Mouse (Mus musculus): ENCODE data around the gene Sorcs2. TPM values are rescaled to one million over a fixed set of nuclear protein-coding genes. Genes with fewer than 3 reads are reported as not detected.

The Sorcs2 gene
- polyA plus RNA-seq (2014; fragmentation: Nextera tagmentation; extraction: Ambion mirVana) = 5.1 and 6.6 TPM in 2 replicates

DNA sequence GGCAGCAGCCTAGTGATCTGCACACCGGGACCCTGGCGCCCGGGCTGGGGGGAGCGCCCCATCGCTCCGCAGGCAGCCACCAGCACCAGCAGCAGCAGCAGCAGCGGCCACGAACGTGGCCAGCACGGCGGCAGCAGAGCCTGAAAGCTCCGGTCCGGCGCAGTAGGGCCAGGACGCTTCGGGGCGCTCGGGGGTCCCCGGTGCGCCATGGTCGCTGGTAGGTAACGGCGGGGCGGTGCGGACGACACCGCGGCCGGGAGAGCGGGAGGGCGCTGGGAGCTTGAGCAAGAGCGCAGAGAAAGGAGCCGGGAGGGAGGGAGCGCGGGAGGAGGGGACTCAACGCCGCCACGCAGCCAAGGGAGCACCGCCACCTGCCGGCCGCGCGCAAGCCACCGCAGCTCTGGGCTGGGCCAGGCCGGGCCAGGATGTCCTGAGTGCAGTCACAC is at the start of gene Sorcs2:
Sorcs2 (minus strand) TSS at position 303 of the 446 bp plus-strand sequence.
- peak; percentile 90 for DNase-seq (ENCODE audit: low spot score)
- H3K27ac ChIP-seq (ENCODE audit: low read depth, low read length) = no peak within 1 kb of the TSS
- H3K4me1 ChIP-seq (ENCODE audit: control insufficient read depth, insufficient read depth, low read length) = no peaks in the 10 kb centered on the region
- under 1% methylated on average over 43 of the region's 45 CpGs for WGBS
- no peaks in the 10 kb centered on the region for H3K9me3 ChIP-seq (replicated peaks; ENCODE audit: control insufficient read depth, low read length)
- peak within 1 kb of the TSS; percentile 100 for H3K4me2 ChIP-seq (ENCODE audit: low read length)
- H3K27me3 ChIP-seq (replicated peaks; ENCODE audit: control insufficient read depth, insufficient read depth, low read length) = 0 out of 2 replicates have a peak, but pooled peaks cover 10% of the 10 kb centered on the region
- peak; percentile 91 for ATAC-seq
- peak within 1 kb of the TSS; percentile 88 for H3K9ac ChIP-seq (ENCODE audit: low read length)
- peak within 1 kb of the TSS; percentile 65 for H3K4me3 ChIP-seq (ENCODE audit: low read depth, low read length)
- no peaks in the 10 kb centered on the region for H3K36me3 ChIP-seq (ENCODE audit: control insufficient read depth, insufficient read depth, low read length)

DNA sequence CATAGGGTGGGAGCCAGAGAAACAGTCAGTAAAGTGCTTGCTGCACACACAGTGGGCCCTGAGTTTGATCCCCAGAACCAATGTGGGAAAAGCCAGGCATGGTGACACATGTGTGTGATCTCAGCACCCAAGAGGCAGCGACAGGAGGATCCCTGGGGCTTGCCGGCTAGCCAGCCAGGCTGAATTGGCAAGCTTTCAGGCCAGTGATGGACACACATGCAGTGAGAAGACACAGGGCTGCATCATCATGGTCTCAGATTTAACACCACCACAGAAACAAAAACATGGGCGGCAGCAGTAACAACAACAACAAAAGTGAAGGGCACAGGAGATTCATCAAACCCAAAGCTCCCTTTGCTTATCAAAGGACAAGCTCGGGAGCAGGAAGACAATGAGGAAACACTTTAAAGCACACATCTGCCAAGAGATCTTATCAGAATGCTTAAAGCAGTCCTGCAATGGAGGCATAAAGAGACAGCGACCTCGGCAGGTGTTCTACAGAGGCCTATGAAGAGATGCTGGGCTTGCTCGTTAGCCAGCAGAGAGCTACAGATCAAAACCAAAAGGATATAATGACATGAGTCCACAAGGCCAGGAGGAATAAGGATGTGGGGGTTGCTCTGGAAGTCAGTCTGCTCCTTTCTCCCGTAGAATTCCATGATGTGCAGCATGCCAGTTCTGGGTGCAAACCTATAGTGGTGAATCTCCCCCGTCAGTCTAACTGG is 48.4 kb upstream of the Sorcs2 start:
- DNase-seq (ENCODE audit: low spot score) = peak; percentile 29
- Histone ChIP-seq H3K27me3 (replicated peaks; ENCODE audit: control insufficient read depth, insufficient read depth, low read length) (no peaks in the 10 kb centered on the region), H3K4me2 (ENCODE audit: low read length) (no peak overlapping the region), H3K9ac (ENCODE audit: low read length) (no peak overlapping the region), H3K4me3 (ENCODE audit: low read depth, low read length) (no peak overlapping the region), H3K9me3 (replicated peaks; ENCODE audit: control insufficient read depth, low read length) (no peaks in the 10 kb centered on the region), H3K27ac (ENCODE audit: low read depth, low read length) (peak overlapping the region; percentile 44; the same call in 1 of the 2 replicates), H3K4me1 (ENCODE audit: control insufficient read depth, insufficient read depth, low read length) (no peaks in the 10 kb centered on the region), H3K36me3 (ENCODE audit: control insufficient read depth, insufficient read depth, low read length) (no peaks in the 10 kb centered on the region)
- ATAC-seq = peak; percentile 29; the same call in 1 of the 2 replicates
- WGBS = 41% methylated on average over 9 of the region's 9 CpGs

- 26% methylated on average over 8 of the region's 8 CpGs for WGBS
- no peak overlapping the region for H3K4me2 ChIP-seq (ENCODE audit: low read length)
- no peaks in the 10 kb centered on the region for H3K36me3 ChIP-seq (ENCODE audit: control insufficient read depth, insufficient read depth, low read length)
- H3K9ac ChIP-seq (ENCODE audit: low read length) = no peak overlapping the region
- no peak overlapping the region for H3K27ac ChIP-seq (ENCODE audit: low read depth, low read length)
- no peaks in the 10 kb centered on the region for H3K9me3 ChIP-seq (replicated peaks; ENCODE audit: control insufficient read depth, low read length)
- no peaks in the 10 kb centered on the region for H3K27me3 ChIP-seq (replicated peaks; ENCODE audit: control insufficient read depth, insufficient read depth, low read length)
- ATAC-seq (peak; percentile 20; the same call in 1 of the 2 replicates), DNase-seq (ENCODE audit: low spot score) (peak; percentile 24)
- H3K4me1 ChIP-seq (ENCODE audit: control insufficient read depth, insufficient read depth, low read length) = no peaks in the 10 kb centered on the region
- no peak overlapping the region for H3K4me3 ChIP-seq (ENCODE audit: low read depth, low read length)
These were observed 47.1 kb upstream of the Sorcs2 start for GRCm38 (mm10) chr5:36445028-36445427.

GRCm38 (mm10) chr5:36444611-36445010 is 46.7 kb upstream of the Sorcs2 start:
- Histone ChIP-seq H3K27me3 (replicated peaks; ENCODE audit: control insufficient read depth, insufficient read depth, low read length) (no peaks in the 10 kb centered on the region), H3K9ac (ENCODE audit: low read length) (no peak overlapping the region), H3K27ac (ENCODE audit: low read depth, low read length) (no peak overlapping the region), H3K4me1 (ENCODE audit: control insufficient read depth, insufficient read depth, low read length) (no peaks in the 10 kb centered on the region), H3K4me2 (ENCODE audit: low read length) (no peak overlapping the region), H3K36me3 (ENCODE audit: control insufficient read depth, insufficient read depth, low read length) (no peaks in the 10 kb centered on the region), H3K9me3 (replicated peaks; ENCODE audit: control insufficient read depth, low read length) (no peaks in the 10 kb centered on the region), H3K4me3 (ENCODE audit: low read depth, low read length) (no peak overlapping the region)
- 67% methylated on average over 4 of the region's 4 CpGs for WGBS
- no peak for ATAC-seq
- DNase-seq (ENCODE audit: low spot score) = no peak

- Histone ChIP-seq H3K4me2 (ENCODE audit: low read length) (no peak overlapping the region), H3K9ac (ENCODE audit: low read length) (no peak overlapping the region), H3K9me3 (replicated peaks; ENCODE audit: control insufficient read depth, low read length) (no peaks in the 10 kb centered on the region), H3K27me3 (replicated peaks; ENCODE audit: control insufficient read depth, insufficient read depth, low read length) (no peaks in the 10 kb centered on the region), H3K4me1 (ENCODE audit: control insufficient read depth, insufficient read depth, low read length) (no peaks in the 10 kb centered on the region), H3K27ac (ENCODE audit: low read depth, low read length) (no peak overlapping the region), H3K4me3 (ENCODE audit: low read depth, low read length) (no peak overlapping the region), H3K36me3 (ENCODE audit: control insufficient read depth, insufficient read depth, low read length) (no peaks in the 10 kb centered on the region)
- 64% methylated on average over 3 of the region's 3 CpGs for WGBS
- ATAC-seq = no peak
- DNase-seq (ENCODE audit: low spot score) = no peak
These were observed 42.8 kb upstream of the Sorcs2 start for GRCm38 (mm10) chr5:36440741-36441140.

DNA sequence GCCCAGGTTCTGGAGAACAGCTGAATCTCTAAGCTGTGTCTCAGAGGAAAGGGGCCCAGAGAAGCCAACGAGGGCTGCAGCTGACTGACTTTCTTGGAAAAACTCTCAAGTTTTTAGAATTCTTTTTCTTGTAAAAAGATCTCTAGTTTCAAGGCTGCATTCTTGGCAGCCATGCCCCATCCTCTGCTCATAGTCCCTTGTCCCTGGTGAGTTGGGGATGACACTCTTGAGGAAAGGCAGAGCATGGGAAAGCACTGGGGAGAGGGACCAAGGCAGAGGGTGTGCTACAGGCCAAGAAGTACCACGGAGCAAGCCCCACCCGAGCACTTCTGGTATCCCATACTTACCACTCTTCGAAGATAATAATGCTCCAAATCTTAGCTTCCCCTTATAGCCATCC is 38.9 kb upstream of the Sorcs2 start:
- Histone ChIP-seq H3K4me3 (ENCODE audit: low read depth, low read length) (no peak overlapping the region), H3K4me1 (ENCODE audit: control insufficient read depth, insufficient read depth, low read length) (no peaks in the 10 kb centered on the region), H3K27me3 (replicated peaks; ENCODE audit: control insufficient read depth, insufficient read depth, low read length) (no peaks in the 10 kb centered on the region), H3K9ac (ENCODE audit: low read length) (no peak overlapping the region), H3K27ac (ENCODE audit: low read depth, low read length) (no peak overlapping the region), H3K9me3 (replicated peaks; ENCODE audit: control insufficient read depth, low read length) (no peaks in the 10 kb centered on the region), H3K4me2 (ENCODE audit: low read length) (no peak overlapping the region), H3K36me3 (ENCODE audit: control insufficient read depth, insufficient read depth, low read length) (no peaks in the 10 kb centered on the region)
- 80% methylated on average over 4 of the region's 4 CpGs for WGBS
- no peak for DNase-seq (ENCODE audit: low spot score)
- no peak for ATAC-seq

DNA sequence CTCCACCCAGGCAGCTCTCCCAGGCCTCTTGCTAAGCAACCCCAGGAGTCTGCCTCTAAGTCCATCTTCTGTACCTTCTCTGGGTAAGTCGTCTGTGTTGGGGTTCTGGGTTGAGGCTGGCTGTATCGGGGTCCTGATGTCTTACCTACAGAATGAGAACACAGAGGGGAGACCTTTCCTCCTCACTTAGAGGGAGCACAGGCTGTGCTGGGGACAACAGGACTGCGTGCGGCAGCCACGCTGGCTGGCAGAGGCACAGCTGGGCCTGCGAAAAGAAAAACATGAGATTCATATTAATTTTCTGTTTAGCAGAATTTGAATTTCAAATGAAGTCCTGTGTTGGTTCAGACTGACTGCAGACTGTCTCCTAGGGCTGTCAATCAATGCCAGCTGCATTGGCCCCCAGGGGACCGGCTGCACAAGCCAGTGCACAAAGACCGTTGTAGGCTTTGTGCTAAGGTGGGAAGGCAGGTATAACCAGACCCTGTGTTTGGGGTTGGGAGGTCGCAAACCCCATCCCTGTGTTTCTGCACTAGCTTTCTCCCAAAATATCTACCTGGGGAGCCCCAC is 36.5 kb upstream of the Sorcs2 start:
- Histone ChIP-seq H3K4me1 (ENCODE audit: control insufficient read depth, insufficient read depth, low read length) (no peaks in the 10 kb centered on the region), H3K27me3 (replicated peaks; ENCODE audit: control insufficient read depth, insufficient read depth, low read length) (no peaks in the 10 kb centered on the region), H3K9ac (ENCODE audit: low read length) (no peak overlapping the region), H3K9me3 (replicated peaks; ENCODE audit: control insufficient read depth, low read length) (no peaks in the 10 kb centered on the region), H3K4me2 (ENCODE audit: low read length) (no peak overlapping the region), H3K27ac (ENCODE audit: low read depth, low read length) (peak overlapping the region; percentile 59), H3K36me3 (ENCODE audit: control insufficient read depth, insufficient read depth, low read length) (no peaks in the 10 kb centered on the region), H3K4me3 (ENCODE audit: low read depth, low read length) (no peak overlapping the region)
- ATAC-seq (peak; percentile 75), DNase-seq (ENCODE audit: low spot score) (peak; percentile 61)
- 55% methylated on average over 9 of the region's 9 CpGs for WGBS

GRCm38 (mm10) chr5:36431711-36432110 is 33.8 kb upstream of the Sorcs2 start:
- Histone ChIP-seq H3K9ac (ENCODE audit: low read length) (no peak overlapping the region), H3K9me3 (replicated peaks; ENCODE audit: control insufficient read depth, low read length) (no peaks in the 10 kb centered on the region), H3K4me3 (ENCODE audit: low read depth, low read length) (no peak overlapping the region), H3K27ac (ENCODE audit: low read depth, low read length) (no peak overlapping the region), H3K4me1 (ENCODE audit: control insufficient read depth, insufficient read depth, low read length) (no peaks in the 10 kb centered on the region), H3K36me3 (ENCODE audit: control insufficient read depth, insufficient read depth, low read length) (no peaks in the 10 kb centered on the region), H3K27me3 (replicated peaks; ENCODE audit: control insufficient read depth, insufficient read depth, low read length) (no peaks in the 10 kb centered on the region), H3K4me2 (ENCODE audit: low read length) (no peak overlapping the region)
- DNase-seq (ENCODE audit: low spot score) (no peak), ATAC-seq (no peak)
- WGBS = 43% methylated on average over 2 of the region's 2 CpGs

DNA sequence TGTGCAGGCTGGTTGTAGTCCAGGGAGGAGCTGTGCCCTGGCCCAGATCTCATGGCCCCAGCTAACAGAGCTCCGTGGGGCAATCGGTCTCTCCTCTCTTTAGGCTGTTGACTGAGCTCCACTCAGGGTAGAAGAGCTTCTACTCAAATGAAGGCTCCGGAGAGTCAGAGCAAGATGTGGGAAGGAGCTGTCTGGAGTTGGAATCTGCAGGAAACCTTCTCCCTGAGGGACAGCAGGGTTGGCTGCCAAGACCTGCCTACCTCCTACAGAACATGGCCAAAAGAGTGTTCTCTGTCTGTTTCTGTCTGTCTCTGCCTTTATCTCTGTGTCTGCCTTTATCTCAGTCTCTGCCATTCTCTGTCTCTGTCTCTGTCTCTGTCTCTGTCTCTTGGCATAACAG is 31.6 kb upstream of the Sorcs2 start:
- no peaks in the 10 kb centered on the region for H3K36me3 ChIP-seq (ENCODE audit: control insufficient read depth, insufficient read depth, low read length)
- H3K9me3 ChIP-seq (replicated peaks; ENCODE audit: control insufficient read depth, low read length) = no peaks in the 10 kb centered on the region
- no peak overlapping the region for H3K4me3 ChIP-seq (ENCODE audit: low read depth, low read length)
- DNase-seq (ENCODE audit: low spot score) (no peak), ATAC-seq (no peak)
- no peak overlapping the region for H3K27ac ChIP-seq (ENCODE audit: low read depth, low read length)
- H3K9ac ChIP-seq (ENCODE audit: low read length) = no peak overlapping the region
- no peak overlapping the region for H3K4me2 ChIP-seq (ENCODE audit: low read length)
- H3K27me3 ChIP-seq (replicated peaks; ENCODE audit: control insufficient read depth, insufficient read depth, low read length) = no peaks in the 10 kb centered on the region
- WGBS = 90% methylated on average over 3 of the region's 3 CpGs
- no peaks in the 10 kb centered on the region for H3K4me1 ChIP-seq (ENCODE audit: control insufficient read depth, insufficient read depth, low read length)
